Mouse (Mus musculus): Measurements from ENCODE around the gene Chil4. TPM values are rescaled to one million over a fixed set of nuclear protein-coding genes. Genes with fewer than 3 reads are reported as not detected.
"Not testable (repeated sequence)": the region's sequence is repeated elsewhere in the genome, so short reads cannot be mapped to it uniquely, and the experiment has no call there.

Gene Chil4
- total and polyA plus RNA-seq, 2 experiments from 2014 or later, result not detected

DNA sequence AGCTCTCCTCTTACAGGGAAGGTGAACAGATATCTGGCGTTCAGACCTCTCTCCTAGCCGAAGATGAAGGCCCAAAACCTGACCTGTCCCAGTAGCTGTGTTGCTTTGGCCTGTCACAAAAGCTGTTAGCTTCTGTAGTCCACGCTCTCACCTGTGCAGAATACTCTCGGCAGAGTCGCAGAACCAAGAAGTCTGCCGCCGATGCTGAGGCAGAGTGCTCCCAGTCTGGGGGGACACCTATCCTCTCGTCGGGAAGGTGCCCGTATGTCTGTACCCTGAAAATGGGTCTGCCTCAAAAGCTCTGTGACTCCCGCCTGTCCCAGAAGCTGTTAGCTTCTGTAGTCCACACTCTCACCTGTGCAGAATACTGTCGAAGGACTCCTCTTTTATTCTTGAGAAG lies 23.8 kb downstream of the Chil4 start:
- no peak overlapping the region for H3K4me3 ChIP-seq (ENCODE audit: low read depth, low read length)
- H3K27ac ChIP-seq (ENCODE audit: low read depth, low read length), result no peak overlapping the region
- no peak overlapping the region for H3K4me2 ChIP-seq (ENCODE audit: low read depth)
- 94% methylated on average over 12 of the region's 12 CpGs for WGBS
- no peak for ATAC-seq
- no peaks in the 10 kb centered on the region for H3K27me3 ChIP-seq (ENCODE audit: insufficient read depth, low read length)
- H3K4me1 ChIP-seq (ENCODE audit: insufficient read depth), result no peaks in the 10 kb centered on the region
- no peak overlapping the region for H3K9ac ChIP-seq
- H3K9me3 ChIP-seq (ENCODE audit: low read length), result no peaks in the 10 kb centered on the region
- TF ChIP-seq CTCF (IDR thresholded peaks at IDR 0.05; ENCODE audit: low read depth), result no peak
- no peaks in the 10 kb centered on the region for H3K36me3 ChIP-seq (ENCODE audit: insufficient read depth)
- no peak for DNase-seq

DNA sequence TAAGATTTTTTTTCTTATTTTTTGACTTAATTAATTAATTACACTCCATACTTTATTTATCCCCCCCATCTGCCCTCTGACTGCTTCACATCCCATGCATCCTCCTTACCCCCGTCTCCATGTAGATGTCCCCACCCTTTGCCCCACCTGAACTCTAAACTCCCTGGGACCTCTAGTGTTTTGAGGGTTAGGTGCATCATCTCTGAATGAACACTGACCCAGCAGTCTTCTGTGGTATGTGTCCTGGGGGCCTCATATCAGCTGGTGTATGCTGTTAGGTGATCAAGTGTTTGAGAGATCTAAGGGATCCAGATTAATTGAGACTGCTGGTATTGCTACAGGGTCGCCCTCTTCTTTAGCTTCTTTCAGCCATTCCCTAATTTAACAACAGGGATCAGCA lies 31.3 kb downstream of the Chil4 start:
- no peak for TF ChIP-seq CTCF (IDR thresholded peaks at IDR 0.05; ENCODE audit: low read depth)
- Histone ChIP-seq H3K9ac (no peak overlapping the region), H3K4me1 (ENCODE audit: insufficient read depth) (no peaks in the 10 kb centered on the region), H3K9me3 (ENCODE audit: low read length) (no peaks in the 10 kb centered on the region), H3K4me3 (ENCODE audit: low read depth, low read length) (no peak overlapping the region), H3K27ac (ENCODE audit: low read depth, low read length) (no peak overlapping the region), H3K27me3 (ENCODE audit: insufficient read depth, low read length) (no peaks in the 10 kb centered on the region), H3K4me2 (ENCODE audit: low read depth) (no peak overlapping the region), H3K36me3 (ENCODE audit: insufficient read depth) (no peaks in the 10 kb centered on the region)
- DNase-seq, result no peak
- WGBS, result 86% methylated on average over 2 of the region's 2 CpGs
- no peak for ATAC-seq

DNA sequence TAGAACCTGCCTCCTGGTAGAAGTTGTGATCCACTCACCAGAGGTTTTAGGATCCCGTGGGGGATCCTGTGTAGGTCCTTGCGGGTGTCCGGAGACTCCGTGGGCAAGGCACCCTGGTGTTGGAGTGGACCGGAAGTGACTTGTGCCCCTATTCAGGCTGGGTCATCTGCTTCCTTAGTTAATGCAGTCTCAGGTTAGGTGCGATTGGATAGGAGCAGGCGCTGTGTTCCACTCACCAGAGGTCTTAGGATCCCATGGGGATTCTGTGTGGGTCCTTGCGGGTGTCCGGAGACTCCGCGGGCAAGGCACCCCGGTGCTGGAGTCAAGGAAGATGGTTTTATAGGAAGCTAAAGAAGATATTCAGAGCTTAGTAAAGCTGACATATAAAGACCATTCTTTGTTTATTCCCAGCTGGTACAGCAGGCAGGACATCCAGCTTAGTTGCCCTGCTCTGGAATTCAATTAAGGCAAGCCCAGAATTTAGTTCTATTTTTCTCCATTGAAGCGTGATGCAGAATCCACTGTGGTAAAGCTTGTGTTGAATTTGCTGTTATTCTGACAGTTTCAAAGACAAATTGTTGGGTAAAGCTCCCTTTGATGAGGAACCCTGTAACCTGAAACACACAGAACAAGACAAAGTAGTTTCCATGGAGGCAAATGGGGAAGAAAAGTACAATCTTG lies 41.7 kb downstream of the Chil4 start:
- no peaks in the 10 kb centered on the region for H3K27me3 ChIP-seq (ENCODE audit: insufficient read depth, low read length)
- no peak for TF ChIP-seq CTCF (IDR thresholded peaks at IDR 0.05; ENCODE audit: low read depth)
- DNase-seq (no peak), ATAC-seq (no peak)
- no peak overlapping the region for H3K4me3 ChIP-seq (ENCODE audit: low read depth, low read length)
- no peak overlapping the region for H3K27ac ChIP-seq (ENCODE audit: low read depth, low read length)
- H3K9me3 ChIP-seq (ENCODE audit: low read length), result no peaks in the 10 kb centered on the region
- H3K9ac ChIP-seq, result no peak overlapping the region
- no peak overlapping the region for H3K4me2 ChIP-seq (ENCODE audit: low read depth)
- WGBS, result 58% methylated on average over 13 of the region's 13 CpGs
- H3K36me3 ChIP-seq (ENCODE audit: insufficient read depth), result no peaks in the 10 kb centered on the region
- H3K4me1 ChIP-seq (ENCODE audit: insufficient read depth), result no peaks in the 10 kb centered on the region

- 48% methylated on average over 2 of the region's 2 CpGs for WGBS
Measured at GRCm38 (mm10) chr3:106174971-106175370, 44.3 kb downstream of the Chil4 start.

DNA sequence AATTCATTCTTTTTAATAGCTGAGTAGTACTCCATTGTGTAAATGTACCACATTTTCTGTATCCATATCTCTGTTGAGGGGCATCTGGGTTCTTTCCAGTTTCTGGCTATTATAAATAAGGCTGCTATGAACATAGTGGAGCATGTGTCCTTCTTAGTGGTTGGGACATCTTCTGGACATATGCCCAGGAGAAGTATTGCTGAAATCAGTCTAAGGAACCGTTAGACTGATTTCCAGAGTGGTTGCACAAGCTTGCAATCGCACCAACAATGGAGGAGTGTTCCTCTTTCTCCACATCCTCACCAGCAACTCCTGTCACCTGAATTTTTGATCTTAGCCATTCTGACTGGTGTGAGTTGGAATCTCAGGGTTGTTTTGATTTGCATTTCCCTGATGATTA lies 46.8 kb downstream of the Chil4 start:
- not testable (repeated sequence) for ATAC-seq
- 87% methylated on average over 2 of the region's 2 CpGs for WGBS

More at GRCm38 (mm10) chr3:106174971-106175370, 44.3 kb downstream of the Chil4 start:
- H3K4me1 ChIP-seq (ENCODE audit: insufficient read depth); ATAC-seq; H3K4me2 ChIP-seq (ENCODE audit: low read depth); H3K27ac ChIP-seq (ENCODE audit: low read depth, low read length); H3K9ac ChIP-seq; DNase-seq; H3K9me3 ChIP-seq (ENCODE audit: low read length); H3K27me3 ChIP-seq (ENCODE audit: insufficient read depth, low read length); H3K4me3 ChIP-seq (ENCODE audit: low read depth, low read length); H3K36me3 ChIP-seq (ENCODE audit: insufficient read depth): not testable (repeated sequence)

GRCm38 (mm10) chr3:106171135-106171731 lies 48.1 kb downstream of the Chil4 start:
- ATAC-seq (no peak), DNase-seq (no peak)
- Histone ChIP-seq H3K9ac (no peak overlapping the region), H3K4me1 (ENCODE audit: insufficient read depth) (no peaks in the 10 kb centered on the region), H3K27me3 (ENCODE audit: insufficient read depth, low read length) (no peaks in the 10 kb centered on the region), H3K27ac (ENCODE audit: low read depth, low read length) (no peak overlapping the region), H3K4me3 (ENCODE audit: low read depth, low read length) (no peak overlapping the region), H3K36me3 (ENCODE audit: insufficient read depth) (no peaks in the 10 kb centered on the region), H3K9me3 (ENCODE audit: low read length) (no peaks in the 10 kb centered on the region), H3K4me2 (ENCODE audit: low read depth) (no peak overlapping the region)
- TF ChIP-seq CTCF (IDR thresholded peaks at IDR 0.05; ENCODE audit: low read depth), result no peak
- WGBS, result 79% methylated on average over 1 of the region's 1 CpGs

More for the DNA sequence above, 46.8 kb downstream of the Chil4 start:
- H3K27ac ChIP-seq (ENCODE audit: low read depth, low read length); H3K4me2 ChIP-seq (ENCODE audit: low read depth); H3K9me3 ChIP-seq (ENCODE audit: low read length); DNase-seq; H3K36me3 ChIP-seq (ENCODE audit: insufficient read depth); H3K27me3 ChIP-seq (ENCODE audit: insufficient read depth, low read length); H3K4me3 ChIP-seq (ENCODE audit: low read depth, low read length); H3K4me1 ChIP-seq (ENCODE audit: insufficient read depth); H3K9ac ChIP-seq: not testable (repeated sequence)

- H3K4me1 ChIP-seq (ENCODE audit: insufficient read depth), result no peaks in the 10 kb centered on the region
- DNase-seq (no peak), ATAC-seq (no peak)
- WGBS, result 72% methylated on average over 1 of the region's 1 CpGs
- H3K4me3 ChIP-seq (ENCODE audit: low read depth, low read length), result no peak overlapping the region
- H3K36me3 ChIP-seq (ENCODE audit: insufficient read depth), result no peaks in the 10 kb centered on the region
- H3K4me2 ChIP-seq (ENCODE audit: low read depth), result no peak overlapping the region
- no peak overlapping the region for H3K27ac ChIP-seq (ENCODE audit: low read depth, low read length)
- no peak for TF ChIP-seq CTCF (IDR thresholded peaks at IDR 0.05; ENCODE audit: low read depth)
- H3K9ac ChIP-seq, result no peak overlapping the region
- H3K9me3 ChIP-seq (ENCODE audit: low read length), result no peaks in the 10 kb centered on the region
- no peaks in the 10 kb centered on the region for H3K27me3 ChIP-seq (ENCODE audit: insufficient read depth, low read length)
Measured at GRCm38 (mm10) chr3:106170522-106171053, 48.7 kb downstream of the Chil4 start.

All from forebrain, postnatal 0 days (tissue).